Mouse (Mus musculus) limb, embryonic 12.5 days (tissue): ENCODE measurements around the gene Wdr93. TPM values are rescaled to one million over a fixed set of nuclear protein-coding genes. Genes with fewer than 3 reads are reported as not detected.
"Not testable (repeated sequence)": the region's sequence is repeated elsewhere in the genome, so short reads cannot be mapped to it uniquely, and the experiment has no call there.

Source experiments
- ATAC-seq: fragments of 200-750 bp; cut with Nextera tagmentation; 2 replicates; pipeline ENCODE4 v1.8.0; 2017; ENCODE audit warnings: low read depth, moderate TSS enrichment; ENCODE audit not compliant: insufficient number of reproducible peaks, insufficient read depth, low FRiP score, low TSS enrichment
- H3K27ac ChIP-seq: fragments of 300-500 bp; sonication (generic); 2 replicates; pipeline ENCODE4 v1.5.1; 2016; ENCODE audit warnings: mild to moderate bottlenecking, moderate library complexity
- H3K27me3 ChIP-seq: fragments of 300-500 bp; sonication (generic); 2 replicates; pipeline ENCODE4 v1.6.1; 2016; ENCODE audit warnings: mild to moderate bottlenecking, moderate library complexity
- H3K36me3 ChIP-seq: fragments of 300-500 bp; sonication (generic); 2 replicates; pipeline ENCODE4 v1.6.1; 2016; ENCODE audit warnings: mild to moderate bottlenecking, moderate library complexity
- H3K4me1 ChIP-seq: fragments of 300-500 bp; sonication (generic); replicated peaks from 2 replicates; pipeline ENCODE4 v1.6.1; 2016
- H3K4me2 ChIP-seq: fragments of 300-500 bp; sonication (generic); 2 replicates; pipeline ENCODE4 v1.6.1; 2016; ENCODE audit warnings: mild to moderate bottlenecking, moderate library complexity
- H3K4me3 ChIP-seq: fragments of 300-500 bp; sonication (generic); replicated peaks from 2 replicates; pipeline ENCODE4 v1.5.1; 2016; ENCODE audit warnings: mild to moderate bottlenecking
- H3K9ac ChIP-seq: fragments of 300-500 bp; sonication (generic); replicated peaks from 2 replicates; pipeline ENCODE4 v1.6.1; 2016; ENCODE audit warnings: mild to moderate bottlenecking, moderate library complexity
- H3K9me3 ChIP-seq: fragments of 300-500 bp; sonication (generic); 2 replicates; pipeline ENCODE4 v1.6.1; 2016; ENCODE audit warnings: mild to moderate bottlenecking, moderate library complexity
- WGBS: fragments of 180-500 bp; shearing (Covaris S2); methylation state at CpG from one replicate; pipeline ENCODE4 v1.1.7; 2016; 5-methylcytosine and 5-hydroxymethylcytosine counted together
- polyA plus RNA-seq: library from polyadenylated mRNA; unstranded; fragments of >200 nt; fragmentation: Nextera tagmentation; extraction: Ambion mirVana; gene quantifications from 2 replicates; pipeline ENCODE4 v1.2.1, GENCODE M21; 2016

The Wdr93 gene
- polyA plus RNA-seq, 1 experiment from 2014 or later: 0.35 TPM

GRCm38 (mm10) chr7:79781826-79782515 is 39.0 kb downstream of the Wdr93 start:
- Histone ChIP-seq H3K27me3 (peaks cover 12% of the 10 kb centered on the region), H3K9ac (no peak overlapping the region), H3K4me3 (no peak overlapping the region), H3K27ac (no peak overlapping the region), H3K4me1 (peaks cover 10% of the 10 kb centered on the region; the same call in 1 of the 2 replicates), H3K4me2 (no peak overlapping the region), H3K36me3 (no peaks in the 10 kb centered on the region), H3K9me3 (no peaks in the 10 kb centered on the region)
- ATAC-seq: no peak
- 80% methylated on average over 11 of the region's 11 CpGs for WGBS

DNA sequence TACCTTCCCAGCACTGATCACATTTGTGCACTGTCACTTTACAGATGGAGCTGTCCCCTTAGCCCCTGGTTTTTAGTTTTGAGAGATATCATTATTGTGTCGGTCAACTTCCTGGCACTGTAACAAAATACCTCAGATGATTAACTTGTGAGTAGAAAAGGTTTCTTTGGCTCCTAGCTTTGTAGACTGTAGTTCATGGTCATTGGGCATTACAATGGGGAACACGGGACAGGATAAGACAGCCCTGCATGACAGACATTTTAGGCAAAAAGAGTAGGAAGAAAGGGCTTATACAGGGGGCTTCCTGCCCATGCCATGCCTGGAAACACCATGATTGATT is 39.5 kb downstream of the Wdr93 start:
- peaks cover 16% of the 10 kb centered on the region for H3K27me3 ChIP-seq
- 89% methylated on average over 2 of the region's 2 CpGs for WGBS
- no peak overlapping the region for H3K9ac ChIP-seq
- ATAC-seq: no peak
- no peak overlapping the region for H3K27ac ChIP-seq
- no peaks in the 10 kb centered on the region for H3K36me3 ChIP-seq
- no peaks in the 10 kb centered on the region for H3K9me3 ChIP-seq
- H3K4me2 ChIP-seq: no peak overlapping the region
- H3K4me3 ChIP-seq: no peak overlapping the region
- peaks cover 10% of the 10 kb centered on the region; the same call in 1 of the 2 replicates for H3K4me1 ChIP-seq

- Histone ChIP-seq H3K9ac (no peak overlapping the region), H3K9me3 (no peaks in the 10 kb centered on the region), H3K27me3 (peaks cover 41% of the 10 kb centered on the region), H3K36me3 (no peaks in the 10 kb centered on the region), H3K4me1 (peaks cover 18% of the 10 kb centered on the region), H3K4me3 (no peak overlapping the region), H3K27ac (no peak overlapping the region), H3K4me2 (no peak overlapping the region)
- no peak; the same call in 1 of the 2 replicates for ATAC-seq
- WGBS: 15% methylated on average over 6 of the region's 6 CpGs
Observed at GRCm38 (mm10) chr7:79786295-79786694, 43.3 kb downstream of the Wdr93 start.

- Histone ChIP-seq H3K27me3 (peaks cover 76% of the 10 kb centered on the region), H3K4me1 (peaks cover 29% of the 10 kb centered on the region)
- H3K4me2 ChIP-seq, H3K27ac ChIP-seq, H3K9me3 ChIP-seq, ATAC-seq, H3K4me3 ChIP-seq, H3K9ac ChIP-seq, H3K36me3 ChIP-seq: not testable (repeated sequence)
- WGBS: 15% methylated on average over 2 of the region's 2 CpGs
Observed at GRCm38 (mm10) chr7:79789812-79790211, 46.8 kb downstream of the Wdr93 start.

GRCm38 (mm10) chr7:79792635-79793421 is 49.9 kb downstream of the Wdr93 start:
- Histone ChIP-seq H3K27me3 (peaks cover 83% of the 10 kb centered on the region), H3K4me3 (peak overlapping the region; percentile 48), H3K4me1 (peaks cover 36% of the 10 kb centered on the region), H3K4me2 (peak overlapping the region; percentile 82), H3K9me3 (no peaks in the 10 kb centered on the region), H3K27ac (no peak overlapping the region), H3K36me3 (no peaks in the 10 kb centered on the region), H3K9ac (peak overlapping the region; percentile 50)
- WGBS: 1% methylated on average over 80 of the region's 80 CpGs
- ATAC-seq: peak; percentile 28; the same call in 1 of the 2 replicates

GRCm38 (mm10) chr7:79793688-79794087 is 50.7 kb downstream of the Wdr93 start, which contains the start of gene Mesp1:
Mesp1 (minus strand) TSS chr7:79793788.
- Histone ChIP-seq H3K27ac (no peak within 1 kb of the TSS), H3K4me1 (peaks cover 36% of the 10 kb centered on the region), H3K27me3 (peaks cover 79% of the 10 kb centered on the region), H3K4me2 (peak within 1 kb of the TSS; percentile 82), H3K36me3 (no peaks in the 10 kb centered on the region), H3K9ac (peak within 1 kb of the TSS; percentile 50), H3K4me3 (peak within 1 kb of the TSS; percentile 48), H3K9me3 (no peaks in the 10 kb centered on the region)
- whole genome bisulfite sequencing: 67% methylated on average over 6 of the region's 6 CpGs
- no peak for ATAC-seq

- Histone ChIP-seq H3K9me3 (no peaks in the 10 kb centered on the region), H3K4me2 (no peak overlapping the region), H3K4me1 (peaks cover 7% of the 10 kb centered on the region; the same call in 1 of the 2 replicates), H3K27me3 (peaks cover 35% of the 10 kb centered on the region), H3K4me3 (no peak overlapping the region), H3K9ac (no peak overlapping the region), H3K27ac (no peak overlapping the region), H3K36me3 (no peaks in the 10 kb centered on the region)
- no peak for ATAC-seq
- 24% methylated on average over 5 of the region's 5 CpGs for WGBS
Observed at GRCm38 (mm10) chr7:79798606-79799005, 55.6 kb downstream of the Wdr93 start.

DNA sequence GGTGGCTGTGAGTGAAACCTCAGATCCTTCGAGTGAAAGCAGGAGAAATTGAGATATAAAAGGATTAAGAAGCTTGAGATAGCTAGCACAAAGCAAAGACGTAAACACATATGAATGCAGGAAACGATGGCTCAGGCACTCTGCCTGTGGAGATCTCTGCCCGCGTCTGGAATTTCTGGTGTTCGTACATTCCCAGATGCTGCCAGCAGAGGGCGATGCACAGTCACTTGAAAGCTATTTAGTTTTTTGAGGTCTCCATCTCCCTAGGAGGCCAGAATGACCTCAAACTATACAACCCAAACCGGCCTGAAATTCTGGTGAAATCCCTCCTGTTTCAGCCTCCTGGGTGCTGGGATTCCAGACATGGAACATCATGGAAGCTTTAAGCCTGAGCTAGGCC is 56.1 kb downstream of the Wdr93 start:
- H3K9me3 ChIP-seq: no peaks in the 10 kb centered on the region
- H3K4me1 ChIP-seq: peaks cover 7% of the 10 kb centered on the region; the same call in 1 of the 2 replicates
- no peak for ATAC-seq
- no peak overlapping the region for H3K4me2 ChIP-seq
- WGBS: 2% methylated on average over 8 of the region's 8 CpGs
- H3K4me3 ChIP-seq: no peak overlapping the region
- no peaks in the 10 kb centered on the region for H3K36me3 ChIP-seq
- no peak overlapping the region for H3K27ac ChIP-seq
- H3K27me3 ChIP-seq: peaks cover 31% of the 10 kb centered on the region
- no peak overlapping the region for H3K9ac ChIP-seq

GRCm38 (mm10) chr7:79799506-79799905 is 56.5 kb downstream of the Wdr93 start:
- WGBS: 71% methylated on average over 6 of the region's 6 CpGs
- Histone ChIP-seq H3K4me1 (peaks cover 7% of the 10 kb centered on the region; the same call in 1 of the 2 replicates), H3K36me3 (no peaks in the 10 kb centered on the region)

GRCm38 (mm10) chr7:79800336-79800735 is 57.4 kb downstream of the Wdr93 start:
- H3K9ac ChIP-seq: no peak overlapping the region; the same call in 1 of the 2 replicates
- no peak overlapping the region for H3K4me3 ChIP-seq
- no peak overlapping the region for H3K27ac ChIP-seq
- H3K4me2 ChIP-seq: no peak overlapping the region
- no peaks in the 10 kb centered on the region for H3K9me3 ChIP-seq
- H3K36me3 ChIP-seq: no peaks in the 10 kb centered on the region
- peaks cover 18% of the 10 kb centered on the region; the same call in 1 of the 2 replicates for H3K27me3 ChIP-seq
- WGBS: 80% methylated on average over 4 of the region's 4 CpGs
- no peak for ATAC-seq
- peaks cover 7% of the 10 kb centered on the region; the same call in 1 of the 2 replicates for H3K4me1 ChIP-seq

More at GRCm38 (mm10) chr7:79799506-79799905, 56.5 kb downstream of the Wdr93 start:
- H3K9ac ChIP-seq: no peak overlapping the region
- no peak for ATAC-seq
- H3K9me3 ChIP-seq: no peaks in the 10 kb centered on the region
- no peak overlapping the region for H3K4me3 ChIP-seq
- peaks cover 26% of the 10 kb centered on the region for H3K27me3 ChIP-seq
- H3K4me2 ChIP-seq: no peak overlapping the region
- H3K27ac ChIP-seq: no peak overlapping the region

GRCm38 (mm10) chr7:79801391-79801790 is 58.4 kb downstream of the Wdr93 start:
- H3K36me3 ChIP-seq: no peaks in the 10 kb centered on the region
- peaks cover 8% of the 10 kb centered on the region; the same call in 1 of the 2 replicates for H3K27me3 ChIP-seq
- no peaks in the 10 kb centered on the region for H3K9me3 ChIP-seq
- 63% methylated on average over 11 of the region's 11 CpGs for WGBS
- no peak overlapping the region for H3K27ac ChIP-seq
- peaks cover 7% of the 10 kb centered on the region; the same call in 1 of the 2 replicates for H3K4me1 ChIP-seq
- H3K4me3 ChIP-seq: no peak overlapping the region
- no peak overlapping the region for H3K9ac ChIP-seq
- no peak for ATAC-seq
- H3K4me2 ChIP-seq: no peak overlapping the region
